Mouse (Mus musculus) thymus, postnatal 0 days (tissue): ENCODE data around the gene Plekha8. TPM values are rescaled to one million over a fixed set of nuclear protein-coding genes. Genes with fewer than 3 reads are reported as not detected.

Source experiments
- DNase-seq: peaks from one replicate; pipeline ENCODE4 v3.0.0-alpha.2; 2015; ENCODE audit warnings: low spot score
- polyA plus RNA-seq: library from polyadenylated mRNA; unstranded; fragments of >200 nt; fragmentation: Nextera tagmentation; extraction: Ambion mirVana; gene quantifications from 2 replicates; pipeline ENCODE4 v1.2.1, GENCODE M21; 2015

The Plekha8 gene
- polyA plus RNA-seq, 1 experiment from 2014 or later = 1.7 TPM

- DNase-seq = no peak
Observed at GRCm38 (mm10) chr6:54641953-54642352, 47.0 kb downstream of the Plekha8 start.

GRCm38 (mm10) chr6:54643181-54643580 is 48.3 kb downstream of the Plekha8 start:
- no peak for DNase-seq

- DNase-seq = no peak
Observed at GRCm38 (mm10) chr6:54655471-54656095, 60.7 kb downstream of the Plekha8 start.

GRCm38 (mm10) chr6:54657861-54658260 is 63.0 kb downstream of the Plekha8 start:
- no peak for DNase-seq

- no peak for DNase-seq
Observed at GRCm38 (mm10) chr6:54669868-54670267, 75.0 kb downstream of the Plekha8 start.

GRCm38 (mm10) chr6:54672901-54673300 is 78.0 kb downstream of the Plekha8 start:
- DNase-seq = no peak

GRCm38 (mm10) chr6:54679686-54680085 is 84.8 kb downstream of the Plekha8 start:
- DNase-seq = no peak

- peak; percentile 98 for DNase-seq
Observed at GRCm38 (mm10) chr6:54680891-54681745, 86.2 kb downstream of the Plekha8 start, which contains the start of gene Mturn. Mturn (plus strand) TSS chr6:54681624.

- no peak for DNase-seq
Observed at GRCm38 (mm10) chr6:54681746-54682428, 87.0 kb downstream of the Plekha8 start.

- no peak for DNase-seq
Observed at GRCm38 (mm10) chr6:54684085-54684484, 89.2 kb downstream of the Plekha8 start.

GRCm38 (mm10) chr6:54685103-54685502 is 90.2 kb downstream of the Plekha8 start:
- peak; percentile 34 for DNase-seq

- DNase-seq = no peak
Observed at GRCm38 (mm10) chr6:54685716-54686395, 90.9 kb downstream of the Plekha8 start.

GRCm38 (mm10) chr6:54686946-54687737 is 92.2 kb downstream of the Plekha8 start:
- DNase-seq = no peak

- DNase-seq = no peak
Observed at GRCm38 (mm10) chr6:54688467-54689323, 93.8 kb downstream of the Plekha8 start.

- DNase-seq = no peak
Observed at GRCm38 (mm10) chr6:54689686-54690085, 94.8 kb downstream of the Plekha8 start.

- no peak for DNase-seq
Observed at GRCm38 (mm10) chr6:54690838-54691237, 95.9 kb downstream of the Plekha8 start.

GRCm38 (mm10) chr6:54691368-54692116 is 96.6 kb downstream of the Plekha8 start:
- DNase-seq = no peak

- DNase-seq = no peak
Observed at GRCm38 (mm10) chr6:54692201-54692600, 97.3 kb downstream of the Plekha8 start.

- DNase-seq = no peak
Observed at GRCm38 (mm10) chr6:54693286-54693685, 98.4 kb downstream of the Plekha8 start.
